9 mouse cellular contexts compared by ENCODE assay signal in the genomic region with DNA sequence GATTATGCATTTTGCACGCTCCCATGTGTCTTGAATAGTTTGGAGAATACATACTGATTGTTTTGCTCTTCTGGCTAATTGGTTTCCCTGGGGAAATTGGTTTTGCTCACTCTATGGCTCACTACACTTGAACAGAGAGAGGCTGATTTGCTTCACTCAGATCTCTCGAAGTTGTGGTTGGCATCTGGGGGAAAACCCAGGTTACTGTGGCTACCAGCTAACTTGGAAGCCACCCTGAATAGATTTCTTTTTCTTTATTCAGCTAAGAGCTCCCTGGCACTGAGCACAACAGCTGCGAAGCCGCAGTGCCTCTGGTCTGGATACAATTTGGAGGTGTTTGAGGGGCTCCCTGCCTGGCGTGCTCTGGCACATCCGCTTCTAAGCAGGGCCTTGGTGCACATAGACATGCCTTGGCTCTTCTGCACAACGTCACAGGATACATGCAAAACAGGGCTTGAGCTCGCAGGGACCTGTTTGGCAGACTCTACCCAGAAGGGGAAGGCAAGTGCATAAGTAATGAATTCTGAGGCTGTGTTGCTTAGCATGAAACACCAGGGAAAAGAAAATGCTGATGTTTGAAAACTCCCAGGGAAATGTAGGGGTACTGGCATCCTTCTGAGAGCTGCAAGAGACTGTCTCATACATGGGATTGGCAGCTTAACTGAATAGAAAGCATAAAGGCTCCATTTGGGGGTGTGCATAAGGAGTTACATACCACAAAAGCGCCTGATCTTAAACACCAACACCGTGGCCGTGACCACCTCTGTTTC. TPM values are rescaled to one million over a fixed set of nuclear protein-coding genes. Genes with fewer than 3 reads are reported as not detected.
DNase-seq lines count a peak whose midpoint lies in the region; ATAC-seq lines count a peak whose summit lies in the region.
"Had no signal": no experiment of that assay in that cellular context is flagged by ENCODE, and none has a peak within 500 bp of the region (broad histone marks: within the 10 kb centered on the region; RNA-seq: fewer than 3 reads in every experiment).

No protein-coding gene starts in this region.

- H3K9ac ChIP-seq in embryonic facial prominence, embryonic 11.5 days (replicated peaks; ENCODE audit: low read length), result no peak overlapping the region
- H3K9ac ChIP-seq in hindbrain, embryonic 16.5 days (ENCODE audit: low read depth, low read length), result no peak overlapping the region
- no peak overlapping the region for H3K9ac ChIP-seq in midbrain, embryonic 14.5 days (replicated peaks; ENCODE audit: low read length)
- H3K9ac ChIP-seq in liver, embryonic 11.5 days (ENCODE audit: low read depth, low read length), result no peak overlapping the region

- WGBS in embryonic facial prominence, embryonic 11.5 days, result 60% methylated on average over 11 of the region's 11 CpGs
- 27% methylated on average over 11 of the region's 11 CpGs for whole genome bisulfite sequencing in hindbrain, embryonic 16.5 days
- 37% methylated on average over 11 of the region's 11 CpGs for WGBS in midbrain, embryonic 14.5 days
- 70% methylated on average over 11 of the region's 11 CpGs for WGBS in liver, embryonic 11.5 days

- H3K27ac ChIP-seq in embryonic facial prominence, embryonic 11.5 days (replicated peaks; ENCODE audit: low read depth, low read length), result no peak overlapping the region
- H3K27ac ChIP-seq in hindbrain, embryonic 16.5 days (ENCODE audit: low read depth, low read length), result peak overlapping the region; percentile 72
- H3K27ac ChIP-seq in midbrain, embryonic 14.5 days (replicated peaks; ENCODE audit: low read depth, low read length), result peak overlapping the region; percentile 72
- no peak overlapping the region for H3K27ac ChIP-seq in liver, embryonic 11.5 days (ENCODE audit: low read depth, low read length)

- H3K4me3 ChIP-seq in embryonic facial prominence, embryonic 11.5 days (ENCODE audit: low read depth, low read length), result no peak overlapping the region
- no peak overlapping the region for H3K4me3 ChIP-seq in hindbrain, embryonic 16.5 days (ENCODE audit: low read length)
- no peak overlapping the region for H3K4me3 ChIP-seq in midbrain, embryonic 14.5 days (replicated peaks; ENCODE audit: low read depth, low read length)
- no peak overlapping the region for H3K4me3 ChIP-seq in liver, embryonic 11.5 days (ENCODE audit: low read depth, low read length)

- intact Hi-C loops in heart, postnatal 10 days (cut with DNase I), result no loop called here
- intact Hi-C loops in heart, postnatal 36 days (cut with DNase I), result no loop called here

- H3K4me1 ChIP-seq in embryonic facial prominence, embryonic 11.5 days (ENCODE audit: control insufficient read depth, insufficient read depth, low read length), result no peaks in the 10 kb centered on the region
- peaks cover 3% of the 10 kb centered on the region; the same call in 1 of the 2 replicates for H3K4me1 ChIP-seq in hindbrain, embryonic 16.5 days (ENCODE audit: control insufficient read depth, insufficient read depth, low read depth, low read length)
- peaks cover 14% of the 10 kb centered on the region for H3K4me1 ChIP-seq in midbrain, embryonic 14.5 days (ENCODE audit: control insufficient read depth, insufficient read depth, low read length)
- no peaks in the 10 kb centered on the region for H3K4me1 ChIP-seq in liver, embryonic 11.5 days (replicated peaks; ENCODE audit: control insufficient read depth, insufficient read depth, low read length)

- H3K9me3 ChIP-seq in embryonic facial prominence, embryonic 11.5 days (replicated peaks; ENCODE audit: control insufficient read depth, low read length), result no peaks in the 10 kb centered on the region
- H3K9me3 ChIP-seq in hindbrain, embryonic 16.5 days (ENCODE audit: control insufficient read depth, low read length), result no peaks in the 10 kb centered on the region
- no peaks in the 10 kb centered on the region for H3K9me3 ChIP-seq in midbrain, embryonic 14.5 days (ENCODE audit: control insufficient read depth, low read length)
- H3K9me3 ChIP-seq in liver, embryonic 11.5 days (ENCODE audit: control insufficient read depth, low read length), result no peaks in the 10 kb centered on the region

- DNase-seq in B cell, adult 2 months, result peak; percentile 48 to 55
- no peak for DNase-seq in embryonic facial prominence, embryonic 11.5 days (ENCODE audit: low spot score)
- DNase-seq in midbrain, embryonic 14.5 days, result peak; percentile 72
- DNase-seq in liver, embryonic 11.5 days (ENCODE audit: low spot score), result no peak
- DNase-seq in heart, postnatal 10 days, result no peak
- DNase-seq in heart, postnatal 36 days, result no peak
- DNase-seq in kidney, postnatal 10 days, result no peak

- H3K27me3 ChIP-seq in embryonic facial prominence, embryonic 11.5 days (ENCODE audit: control insufficient read depth, insufficient read depth, low read length), result no peaks in the 10 kb centered on the region
- H3K27me3 ChIP-seq in hindbrain, embryonic 16.5 days (replicated peaks; ENCODE audit: control insufficient read depth, insufficient read depth, low read length), result no peaks in the 10 kb centered on the region
- H3K27me3 ChIP-seq in midbrain, embryonic 14.5 days (ENCODE audit: control insufficient read depth, insufficient read depth, low read length), result no peaks in the 10 kb centered on the region
- no peaks in the 10 kb centered on the region for H3K27me3 ChIP-seq in liver, embryonic 11.5 days (replicated peaks; ENCODE audit: control insufficient read depth, insufficient read depth, low read length)

- no peaks in the 10 kb centered on the region for H3K36me3 ChIP-seq in embryonic facial prominence, embryonic 11.5 days (replicated peaks; ENCODE audit: control insufficient read depth, insufficient read depth, low read depth, low read length)
- no peaks in the 10 kb centered on the region for H3K36me3 ChIP-seq in hindbrain, embryonic 16.5 days (ENCODE audit: control insufficient read depth, insufficient read depth, low read length)
- no peaks in the 10 kb centered on the region for H3K36me3 ChIP-seq in midbrain, embryonic 14.5 days (ENCODE audit: control insufficient read depth, insufficient read depth, low read length)
- no peaks in the 10 kb centered on the region for H3K36me3 ChIP-seq in liver, embryonic 11.5 days (ENCODE audit: control insufficient read depth, insufficient read depth, low read length)

- peak; percentile 65; the same call in 1 of the 2 replicates for ATAC-seq in embryonic facial prominence, embryonic 11.5 days (replicated peaks; ENCODE audit: insufficient number of reproducible peaks, low FRiP score, low TSS enrichment, low read depth)
- ATAC-seq in hindbrain, embryonic 16.5 days, result peak; percentile 97
- peak; percentile 84 for ATAC-seq in midbrain, embryonic 14.5 days (ENCODE audit: low FRiP score, low TSS enrichment)
- no peak for ATAC-seq in liver, embryonic 11.5 days (replicated peaks; ENCODE audit: low FRiP score)

- no peak overlapping the region for H3K4me2 ChIP-seq in embryonic facial prominence, embryonic 11.5 days (ENCODE audit: low read depth, low read length)
- H3K4me2 ChIP-seq in hindbrain, embryonic 16.5 days (ENCODE audit: low read length), result no peak overlapping the region
- H3K4me2 ChIP-seq in midbrain, embryonic 14.5 days (ENCODE audit: low read length), result no peak overlapping the region
- no peak overlapping the region for H3K4me2 ChIP-seq in liver, embryonic 11.5 days

RNA-seq across cellular contexts. Expression of gene Crb1, which starts 30.1 kb away (rescaled TPM):
- polyA plus RNA-seq in embryonic facial prominence, embryonic 11.5 days (2014; fragmentation: Nextera tagmentation; extraction: Ambion mirVana), result 0.38 and 0.72 TPM in 2 replicates
- 1.2 and 1.4 TPM in 2 replicates for polyA plus RNA-seq in hindbrain, embryonic 16.5 days (2015; fragmentation: Nextera tagmentation; extraction: Ambion mirVana)
- polyA plus RNA-seq in midbrain, embryonic 14.5 days (2014; fragmentation: Nextera tagmentation; extraction: Ambion mirVana), result 2.0 and 3.0 TPM in 2 replicates
- polyA plus RNA-seq in liver, embryonic 11.5 days (2014; fragmentation: Nextera tagmentation; extraction: Ambion mirVana), result 0.07 and 0.10 TPM in 2 replicates
- total RNA-seq in heart, postnatal 10 days (2021), result under 1 TPM; 0.10 to 0.43 TPM
- under 1 TPM; 0.30 to 0.36 TPM for total RNA-seq in heart, postnatal 36 days (2021)
- polyA plus RNA-seq: large intestine, adult 2 months had no signal

Comparison
In these comparisons a context has a peak if more than half of its experiments do, and no peak if none do; other contexts are left out.
1. DNase-seq: peak in B cell, adult 2 months (2 of 2) and midbrain, embryonic 14.5 days (single experiment); none in embryonic facial prominence, embryonic 11.5 days (single experiment), liver, embryonic 11.5 days (single experiment), heart, postnatal 10 days (0 of 2), heart, postnatal 36 days (0 of 2) and kidney, postnatal 10 days (single experiment).
2. H3K27ac ChIP-seq: peak in hindbrain, embryonic 16.5 days (single experiment) and midbrain, embryonic 14.5 days (single experiment); none in embryonic facial prominence, embryonic 11.5 days (single experiment) and liver, embryonic 11.5 days (single experiment).